Mouse (Mus musculus): Measurements from ENCODE around the gene Dag1. TPM values are rescaled to one million over a fixed set of nuclear protein-coding genes. Genes with fewer than 3 reads are reported as not detected.
A peak's percentile ranks its signal among the peaks of the same experiment; 100 is the strongest.

Gene Dag1
- polyA plus RNA-seq, 1 experiment: 102 TPM

DNA sequence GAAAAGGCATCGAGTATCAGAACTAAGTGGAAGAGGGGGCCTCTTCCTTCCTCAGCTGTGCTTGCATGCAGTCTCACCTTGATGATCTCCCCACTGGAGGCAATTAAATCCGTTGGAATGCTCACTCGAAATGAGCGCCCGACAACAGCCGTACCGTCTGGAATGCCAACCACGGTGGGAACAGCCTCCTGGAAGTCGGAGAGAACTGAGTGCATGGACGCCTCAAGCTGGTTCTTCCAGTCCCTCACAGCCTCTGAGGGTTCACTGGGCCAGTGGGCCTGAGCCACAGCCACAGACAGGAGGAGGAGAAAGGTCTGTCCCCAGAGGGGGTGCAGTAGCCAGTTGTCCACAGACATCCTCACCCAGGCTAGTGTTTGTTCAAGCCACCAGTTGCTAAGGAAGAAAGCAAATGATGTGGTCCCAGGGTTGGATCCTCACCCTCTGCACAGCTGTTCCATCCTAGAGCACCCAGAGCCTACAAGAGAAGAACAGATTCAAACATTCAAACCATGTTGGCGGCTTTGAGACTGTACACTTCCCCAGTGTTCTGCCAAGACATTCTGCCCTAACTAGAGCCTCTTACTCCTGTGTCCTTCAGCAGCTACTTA is 45.7 kb downstream of the Dag1 start:
- H3K4me3 ChIP-seq (ENCODE audit: insufficient read depth, low read length): no peak overlapping the region
- no peak overlapping the region for H3K27ac ChIP-seq (ENCODE audit: insufficient read depth, low read length)
- no peak for TF ChIP-seq CTCF (IDR thresholded peaks at IDR 0.05; ENCODE audit: borderline replicate concordance, insufficient read depth, low read length)
- TF ChIP-seq POLR2A (IDR thresholded peaks at IDR 0.05; ENCODE audit: low read depth, low read length): no peak
- H3K4me1 ChIP-seq (ENCODE audit: control insufficient read depth, insufficient read depth, low read length): peaks cover 4% of the 10 kb centered on the region; the same call in 1 of the 2 replicates

DNA sequence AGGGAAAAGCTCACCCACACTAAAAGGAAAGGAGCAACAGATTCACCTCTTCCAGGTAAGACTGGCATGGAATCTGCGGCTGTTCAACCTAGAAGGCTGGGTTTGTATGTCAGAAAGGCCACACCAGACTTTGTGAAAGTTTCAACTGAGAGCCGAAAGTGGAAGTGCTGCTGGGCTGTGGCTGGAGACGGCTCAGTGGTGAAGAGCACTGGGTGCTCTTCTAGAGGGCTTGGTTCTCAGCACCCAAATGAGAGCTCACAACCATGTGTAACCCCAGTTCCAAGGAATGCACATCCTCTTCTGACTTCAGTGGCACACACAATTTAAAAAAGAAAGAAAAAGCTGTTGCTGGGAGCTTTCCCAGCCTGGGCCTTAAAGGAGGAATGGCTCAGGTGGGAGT is 46.4 kb downstream of the Dag1 start:
- no peak overlapping the region for H3K4me3 ChIP-seq (ENCODE audit: insufficient read depth, low read length)
- no peak overlapping the region for H3K27ac ChIP-seq (ENCODE audit: insufficient read depth, low read length)

DNA sequence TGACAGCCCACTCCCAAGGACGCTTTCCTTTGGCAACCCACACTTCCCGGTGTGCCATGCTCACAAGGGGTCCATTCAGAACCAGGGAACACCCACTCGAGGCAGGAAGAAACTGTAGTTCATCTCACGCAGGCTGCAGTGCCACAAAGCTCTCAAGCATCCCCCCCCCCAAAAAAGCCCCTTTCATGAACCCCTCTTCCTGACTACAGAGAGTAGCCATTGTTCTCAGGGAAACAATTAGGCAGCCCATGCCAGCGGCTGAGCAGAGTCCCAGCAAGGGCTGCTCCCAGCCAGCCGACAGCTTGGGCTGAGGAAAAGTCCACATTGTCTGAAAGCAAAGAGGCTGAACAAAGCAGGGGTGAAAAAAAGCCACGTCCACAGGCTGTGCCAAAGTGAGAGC is 50.7 kb downstream of the Dag1 start:
- TF ChIP-seq POLR2A (IDR thresholded peaks at IDR 0.05; ENCODE audit: low read depth, low read length): no peak
- no peak for TF ChIP-seq CTCF (IDR thresholded peaks at IDR 0.05; ENCODE audit: borderline replicate concordance, insufficient read depth, low read length)
- no peak overlapping the region for H3K27ac ChIP-seq (ENCODE audit: insufficient read depth, low read length)
- H3K4me3 ChIP-seq (ENCODE audit: insufficient read depth, low read length): no peak overlapping the region
- H3K4me1 ChIP-seq (ENCODE audit: control insufficient read depth, insufficient read depth, low read length): no peaks in the 10 kb centered on the region

More for the DNA sequence above, 46.4 kb downstream of the Dag1 start:
- peaks cover 4% of the 10 kb centered on the region; the same call in 1 of the 2 replicates for H3K4me1 ChIP-seq (ENCODE audit: control insufficient read depth, insufficient read depth, low read length)
- TF ChIP-seq CTCF (IDR thresholded peaks at IDR 0.05; ENCODE audit: borderline replicate concordance, insufficient read depth, low read length) (no peak), POLR2A (IDR thresholded peaks at IDR 0.05; ENCODE audit: low read depth, low read length) (no peak)

- Histone ChIP-seq H3K27ac (ENCODE audit: insufficient read depth, low read length) (no peak overlapping the region), H3K4me3 (ENCODE audit: insufficient read depth, low read length) (no peak overlapping the region), H3K4me1 (ENCODE audit: control insufficient read depth, insufficient read depth, low read length) (no peaks in the 10 kb centered on the region)
- TF ChIP-seq POLR2A (IDR thresholded peaks at IDR 0.05; ENCODE audit: low read depth, low read length): no peak
- TF ChIP-seq CTCF (IDR thresholded peaks at IDR 0.05; ENCODE audit: borderline replicate concordance, insufficient read depth, low read length): no peak
Observed at GRCm38 (mm10) chr9:108212426-108212825, 51.3 kb downstream of the Dag1 start.

DNA sequence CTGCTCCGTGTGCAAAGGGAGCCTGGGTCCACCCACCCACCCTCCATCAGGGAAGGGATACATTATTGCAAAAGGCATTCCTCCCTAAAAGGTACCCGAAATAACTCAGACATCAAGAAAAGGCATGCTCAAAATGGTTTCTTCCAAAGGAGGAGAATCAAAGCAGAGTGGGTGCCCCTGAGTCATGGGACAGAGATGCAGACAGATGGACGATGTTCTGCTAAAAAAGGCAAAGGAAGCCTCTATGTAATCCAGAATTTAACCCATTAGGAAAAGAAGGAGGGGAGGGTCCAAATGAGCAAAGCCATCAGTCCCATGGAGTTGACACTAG is 58.2 kb downstream of the Dag1 start:
- TF ChIP-seq POLR2A (IDR thresholded peaks at IDR 0.05; ENCODE audit: low read depth, low read length) (no peak), CTCF (IDR thresholded peaks at IDR 0.05; ENCODE audit: borderline replicate concordance, insufficient read depth, low read length) (no peak)
- H3K4me3 ChIP-seq (ENCODE audit: insufficient read depth, low read length): no peak overlapping the region
- no peaks in the 10 kb centered on the region for H3K4me1 ChIP-seq (ENCODE audit: control insufficient read depth, insufficient read depth, low read length)
- H3K27ac ChIP-seq (ENCODE audit: insufficient read depth, low read length): no peak overlapping the region

DNA sequence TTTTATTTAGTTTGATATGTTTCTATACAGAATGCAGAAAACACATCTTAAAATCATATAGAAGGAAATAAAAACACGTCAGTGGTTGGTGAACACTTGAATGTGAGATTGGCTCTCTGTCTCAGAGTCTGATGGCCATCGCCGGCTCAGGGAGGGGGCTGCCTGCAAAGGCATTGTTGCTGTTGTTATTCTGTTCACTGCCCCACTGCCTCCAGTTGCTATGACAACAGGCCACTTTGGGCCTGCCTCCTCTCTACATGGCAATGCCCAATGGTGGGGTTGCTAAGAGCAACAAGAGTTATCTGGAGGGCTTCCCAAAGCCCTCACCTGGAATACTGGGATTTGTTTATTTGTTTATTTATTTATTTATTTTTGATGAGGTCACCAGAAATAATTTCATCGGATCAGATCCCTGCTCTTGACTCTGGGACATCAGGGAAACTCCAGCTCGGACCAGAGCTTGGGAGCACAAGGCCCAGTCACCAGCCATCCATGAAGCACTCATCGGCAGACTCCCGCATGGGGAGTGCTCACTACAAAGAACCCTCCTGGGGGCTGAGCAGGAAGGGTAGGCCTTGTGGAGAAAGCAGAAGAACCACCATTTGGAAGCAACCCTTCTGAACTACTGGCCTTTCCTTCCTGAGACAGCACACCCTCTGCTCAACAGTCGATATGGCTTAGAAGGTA is 58.7 kb downstream of the Dag1 start:
- H3K4me1 ChIP-seq (ENCODE audit: control insufficient read depth, insufficient read depth, low read length): no peaks in the 10 kb centered on the region
- H3K27ac ChIP-seq (ENCODE audit: insufficient read depth, low read length): no peak overlapping the region
- H3K4me3 ChIP-seq (ENCODE audit: insufficient read depth, low read length): no peak overlapping the region
- TF ChIP-seq CTCF (IDR thresholded peaks at IDR 0.05; ENCODE audit: borderline replicate concordance, insufficient read depth, low read length) (no peak), POLR2A (IDR thresholded peaks at IDR 0.05; ENCODE audit: low read depth, low read length) (no peak)

GRCm38 (mm10) chr9:108203015-108203414 is 60.7 kb downstream of the Dag1 start:
- Histone ChIP-seq H3K27ac (ENCODE audit: insufficient read depth, low read length) (no peak overlapping the region), H3K4me3 (ENCODE audit: insufficient read depth, low read length) (no peak overlapping the region), H3K4me1 (ENCODE audit: control insufficient read depth, insufficient read depth, low read length) (no peaks in the 10 kb centered on the region)
- TF ChIP-seq CTCF (IDR thresholded peaks at IDR 0.05; ENCODE audit: borderline replicate concordance, insufficient read depth, low read length): no peak
- no peak for TF ChIP-seq POLR2A (IDR thresholded peaks at IDR 0.05; ENCODE audit: low read depth, low read length)

DNA sequence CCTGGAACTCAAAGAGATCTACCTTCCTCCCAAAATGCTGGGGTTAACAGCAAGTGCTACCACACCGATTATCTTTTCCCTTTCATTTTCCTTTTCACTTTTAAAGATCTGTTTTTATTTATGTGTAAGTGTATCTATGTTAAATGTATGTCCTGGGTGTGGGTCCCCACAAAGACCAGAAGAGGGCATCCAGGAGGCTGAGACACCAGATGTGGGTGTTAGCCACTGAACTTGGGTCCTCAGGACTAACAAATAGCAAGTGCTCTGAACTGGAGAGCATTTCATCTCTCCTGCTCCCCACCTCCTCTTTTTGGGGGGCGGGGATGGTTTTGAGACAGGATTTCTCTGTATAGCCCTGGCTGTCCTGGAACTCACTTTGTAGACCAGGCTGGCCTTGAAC is 61.6 kb downstream of the Dag1 start:
- H3K4me3 ChIP-seq (ENCODE audit: insufficient read depth, low read length): no peak overlapping the region
- TF ChIP-seq POLR2A (IDR thresholded peaks at IDR 0.05; ENCODE audit: low read depth, low read length) (no peak), CTCF (IDR thresholded peaks at IDR 0.05; ENCODE audit: borderline replicate concordance, insufficient read depth, low read length) (no peak)
- H3K27ac ChIP-seq (ENCODE audit: insufficient read depth, low read length): no peak overlapping the region
- no peaks in the 10 kb centered on the region for H3K4me1 ChIP-seq (ENCODE audit: control insufficient read depth, insufficient read depth, low read length)

DNA sequence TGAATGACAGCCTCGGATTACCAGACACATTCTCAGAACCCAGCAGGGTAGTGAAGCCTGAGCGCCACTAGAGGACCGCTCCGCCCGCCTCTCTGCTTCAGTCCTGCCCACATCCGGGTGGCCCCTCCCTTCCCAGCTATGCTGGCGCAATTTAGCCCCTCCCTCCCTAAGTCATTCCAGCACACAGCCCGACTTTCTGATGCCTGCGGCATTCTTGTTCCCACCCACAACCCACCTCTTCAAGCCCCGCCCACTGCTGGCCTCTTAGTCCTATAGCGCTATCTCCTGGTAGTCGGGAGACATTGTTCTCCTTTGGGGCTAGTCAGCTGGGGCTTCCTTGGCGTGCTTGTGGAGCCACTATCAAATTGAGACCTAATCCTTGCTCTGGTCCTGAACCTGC is 62.6 kb downstream of the Dag1 start:
- Histone ChIP-seq H3K27ac (ENCODE audit: insufficient read depth, low read length) (no peak overlapping the region), H3K4me3 (ENCODE audit: insufficient read depth, low read length) (no peak overlapping the region)

GRCm38 (mm10) chr9:108198621-108199020 is 65.1 kb downstream of the Dag1 start:
- no peak overlapping the region for H3K4me3 ChIP-seq (ENCODE audit: insufficient read depth, low read length)
- TF ChIP-seq POLR2A (IDR thresholded peaks at IDR 0.05; ENCODE audit: low read depth, low read length): no peak
- H3K4me1 ChIP-seq (ENCODE audit: control insufficient read depth, insufficient read depth, low read length): no peaks in the 10 kb centered on the region
- H3K27ac ChIP-seq (ENCODE audit: insufficient read depth, low read length): no peak overlapping the region

More for the DNA sequence above, 62.6 kb downstream of the Dag1 start:
- TF ChIP-seq POLR2A (IDR thresholded peaks at IDR 0.05; ENCODE audit: low read depth, low read length): peak; percentile 46; the same call in 1 of the 2 replicates
- peak; percentile 36; the same call in 1 of the 2 replicates for TF ChIP-seq CTCF (IDR thresholded peaks at IDR 0.05; ENCODE audit: borderline replicate concordance, insufficient read depth, low read length)
- H3K4me1 ChIP-seq (ENCODE audit: control insufficient read depth, insufficient read depth, low read length): no peaks in the 10 kb centered on the region
